Comparison of ENCODE assay signal across 38 mouse cellular contexts in genomic region chr5:145635204-145635603, GRCm38 (mm10). TPM values are rescaled to one million over a fixed set of nuclear protein-coding genes. Genes with fewer than 3 reads are reported as not detected.
"Had no signal": no experiment of that assay in that cellular context is flagged by ENCODE, and none has a peak within 500 bp of the region (broad histone marks: within the 10 kb centered on the region; RNA-seq: fewer than 3 reads in every experiment).

No protein-coding gene starts in this region.

RNA-seq across cellular contexts. Expression of gene Cyp3a41b, which starts 50.7 kb away (rescaled TPM):
- total RNA-seq: left cerebral cortex, adult 18-20 months; left cerebral cortex, adult 2 months; left cerebral cortex, adult 8-10 months; left cerebral cortex, postnatal 10 days; left cerebral cortex, postnatal 14 days; left cerebral cortex, postnatal 25 days; left cerebral cortex, postnatal 36 days; left cerebral cortex, postnatal 4 days; megakaryocyte progenitor cell, adult 5-6 weeks; megakaryocyte, adult 5-6 weeks; megakaryocyte-erythroid progenitor cell, adult 5-6 weeks; midbrain, postnatal 0 days; monocyte, adult 5-6 weeks had no signal
- polyA plus RNA-seq: limb, embryonic 10.5 days; limb, embryonic 11.5 days; limb, embryonic 12.5 days; limb, embryonic 13.5 days; limb, embryonic 14.5 days; limb, embryonic 15.5 days; liver, embryonic 11.5 days; liver, embryonic 13.5 days; liver, embryonic 14.5 days; lung, adult 2 months; lung, embryonic 14.5 days; lung, embryonic 15.5 days; lung, embryonic 16.5 days; lung, postnatal 0 days; macrophage; midbrain, embryonic 10.5 days; midbrain, embryonic 11.5 days; midbrain, embryonic 12.5 days; midbrain, embryonic 13.5 days; midbrain, embryonic 14.5 days; midbrain, embryonic 15.5 days; midbrain, embryonic 16.5 days; midbrain, postnatal 0 days; myocyte; neural tube, embryonic 11.5 days; neural tube, embryonic 12.5 days had no signal
